Mouse (Mus musculus): ENCODE data around the gene Wnt3a.

- TF ChIP-seq MYOD1 (IDR thresholded peaks at IDR 0.05; ENCODE audit: control insufficient read depth in 1 of 3, insufficient read length in 2 of 3, low read depth in 2 of 3): no peak
- TF ChIP-seq CEBPB (IDR thresholded peaks at IDR 0.05; ENCODE audit: insufficient read depth, poor library complexity, severe bottlenecking): no peak
- TF ChIP-seq TCF12 (IDR thresholded peaks at IDR 0.05; ENCODE audit: insufficient read depth, poor library complexity, severe bottlenecking): no peak
- TF ChIP-seq USF1 (IDR thresholded peaks at IDR 0.05; ENCODE audit: low read depth): no peak
- no peak for TF ChIP-seq POLR2A (IDR thresholded peaks at IDR 0.05; ENCODE audit: insufficient read length, low read depth)
- TF ChIP-seq MYOG (IDR thresholded peaks at IDR 0.05; ENCODE audit: control insufficient read depth in 1 of 3, insufficient read depth in 1 of 3, insufficient read length in 2 of 3, low read depth in 2 of 3): no peak
- TF ChIP-seq MAX (IDR thresholded peaks at IDR 0.05; ENCODE audit: low read depth): no peak
- no peak for TF ChIP-seq E2F4 (IDR thresholded peaks at IDR 0.05; ENCODE audit: insufficient read depth)
- TF ChIP-seq POLR2AphosphoS2 (IDR thresholded peaks at IDR 0.05; ENCODE audit: insufficient read length, low read depth): no peak
Measured at GRCm38 (mm10) chr11:59329616-59330015, 39.1 kb upstream of the Wnt3a start.
